Mouse (Mus musculus) frontal cortex, postnatal 36 days (tissue): ENCODE data around the gene Itprip.

Source experiments
- DNase-seq, 2 experiments: peaks; one replicate each; pipeline ENCODE4 v3.0.0; 2022; ENCODE audit warnings: low spot score in 2 of 2

The Itprip gene

GRCm38 (mm10) chr19:47885191-47885743 lies 33.8 kb downstream of the Itprip start:
- no peak for DNase-seq

- DNase-seq, result no peak
These were observed 34.6 kb downstream of the Itprip start for GRCm38 (mm10) chr19:47884296-47885085.

GRCm38 (mm10) chr19:47882882-47883254 lies 36.2 kb downstream of the Itprip start:
- no peak for DNase-seq

DNA sequence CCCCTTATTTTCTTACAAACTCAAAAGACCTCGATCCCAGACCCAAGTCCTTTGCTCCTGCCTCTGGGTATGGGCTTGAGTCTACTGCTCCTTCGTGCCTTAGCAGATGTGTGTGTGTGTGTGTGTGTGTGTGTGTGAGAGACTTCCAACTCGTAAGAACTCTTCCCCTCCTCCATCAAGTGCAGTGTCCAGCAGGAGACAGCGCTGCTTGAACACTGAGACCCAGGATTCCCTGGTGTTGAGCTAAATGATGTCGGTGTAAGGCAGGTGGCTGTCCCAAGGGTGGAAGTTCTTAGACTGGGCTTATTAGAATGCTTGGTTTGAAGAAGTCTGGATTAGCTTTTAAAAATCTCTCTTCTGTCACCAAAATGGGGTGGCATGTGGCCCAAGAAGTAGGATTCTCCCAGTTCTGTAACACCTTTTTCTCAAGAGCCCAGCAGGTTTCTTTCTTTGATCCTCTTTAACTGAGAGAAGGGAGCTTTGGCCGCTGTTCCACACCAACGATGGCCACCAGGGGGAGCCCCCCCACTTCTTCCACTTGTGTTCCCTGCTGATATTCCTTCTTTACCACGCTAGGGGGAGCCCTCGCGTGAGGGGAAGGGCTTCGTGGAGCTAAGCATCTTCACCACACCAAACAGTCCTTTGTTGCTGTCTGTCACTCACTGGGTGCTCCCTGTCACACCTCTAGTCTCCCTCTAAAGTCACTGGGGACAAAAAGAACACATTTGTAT lies 36.8 kb downstream of the Itprip start:
- DNase-seq, result peak; percentile 78 to 86

GRCm38 (mm10) chr19:47881538-47881937 lies 37.6 kb downstream of the Itprip start:
- DNase-seq, result no peak

DNA sequence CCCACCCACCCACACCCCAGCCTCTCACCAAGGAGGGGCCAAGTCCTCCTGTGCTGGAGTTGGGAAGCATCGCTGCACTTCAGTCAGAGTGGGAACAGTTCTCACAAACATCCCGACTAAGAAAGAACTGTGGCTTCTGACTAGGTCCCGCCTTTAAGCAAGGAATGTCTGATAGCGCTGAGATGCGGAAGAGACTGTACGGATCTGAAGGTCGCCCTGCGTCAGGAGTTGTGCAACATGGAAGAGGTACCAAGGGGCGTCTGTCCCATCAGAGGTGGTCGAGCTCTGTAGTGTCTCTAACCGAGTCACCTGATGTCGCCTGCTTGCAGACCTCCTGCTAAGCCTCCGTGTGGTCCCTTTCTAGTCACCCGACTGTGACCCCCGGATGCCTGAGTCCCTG lies 42.8 kb downstream of the Itprip start:
- DNase-seq, result no peak

- DNase-seq, result no peak
These were observed 47.6 kb downstream of the Itprip start for GRCm38 (mm10) chr19:47871515-47871914.

- DNase-seq, result no peak
These were observed 48.9 kb downstream of the Itprip start for GRCm38 (mm10) chr19:47870102-47870666.

- no peak for DNase-seq
These were observed 49.6 kb downstream of the Itprip start for GRCm38 (mm10) chr19:47869516-47869915.

DNA sequence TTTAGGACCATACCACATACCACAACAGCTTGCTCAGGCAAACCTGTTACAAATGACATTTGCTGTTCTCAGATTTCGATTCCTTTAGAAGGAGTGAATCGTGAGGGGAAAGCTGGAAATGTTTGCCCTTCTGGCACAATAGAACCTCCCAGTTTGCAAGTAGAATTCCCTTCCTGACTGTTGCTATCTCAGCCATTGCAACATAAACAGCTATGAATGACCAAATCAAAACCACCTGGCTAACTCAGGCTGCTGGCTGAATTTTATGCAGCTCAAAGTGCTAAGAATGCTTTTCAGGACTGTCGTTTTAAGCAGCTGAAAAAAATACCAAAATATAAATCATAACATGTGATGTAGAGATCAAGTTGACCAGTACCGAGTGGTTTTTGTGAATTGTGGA lies 50.1 kb downstream of the Itprip start:
- no peak for DNase-seq

- no peak for DNase-seq
These were observed 51.4 kb downstream of the Itprip start for GRCm38 (mm10) chr19:47867628-47868175.

- DNase-seq, result peak; percentile 91 to 96
These were observed 53.6 kb downstream of the Itprip start, which contains the start of gene Gsto2 for GRCm38 (mm10) chr19:47865353-47865947. Gsto2 (plus strand) TSS chr19:47865534.

- DNase-seq, result no peak
These were observed 54.4 kb downstream of the Itprip start for GRCm38 (mm10) chr19:47864721-47865120.

DNA sequence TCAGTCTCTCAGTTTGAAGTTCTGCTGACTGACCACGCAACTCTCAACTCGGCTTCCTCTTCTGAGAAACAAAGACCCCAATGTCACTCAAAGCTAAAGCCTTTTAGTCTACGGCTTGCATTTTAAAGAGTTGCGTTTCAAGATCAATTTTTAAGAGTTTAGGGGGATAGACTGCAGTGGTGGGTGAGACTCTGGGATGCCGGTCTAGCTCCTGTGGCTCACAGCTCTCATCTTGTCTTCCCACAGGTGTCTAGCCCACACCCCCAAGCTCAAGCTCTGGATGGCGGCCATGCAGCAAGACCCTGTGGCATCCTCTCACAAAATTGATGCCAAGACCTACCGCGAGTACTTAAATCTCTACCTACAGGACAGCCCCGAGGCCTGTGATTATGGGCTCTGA lies 55.0 kb downstream of the Itprip start:
- DNase-seq, result no peak

GRCm38 (mm10) chr19:47862581-47862980 lies 56.5 kb downstream of the Itprip start:
- no peak for DNase-seq

GRCm38 (mm10) chr19:47859180-47859579 lies 59.9 kb downstream of the Itprip start:
- DNase-seq, result no peak

DNA sequence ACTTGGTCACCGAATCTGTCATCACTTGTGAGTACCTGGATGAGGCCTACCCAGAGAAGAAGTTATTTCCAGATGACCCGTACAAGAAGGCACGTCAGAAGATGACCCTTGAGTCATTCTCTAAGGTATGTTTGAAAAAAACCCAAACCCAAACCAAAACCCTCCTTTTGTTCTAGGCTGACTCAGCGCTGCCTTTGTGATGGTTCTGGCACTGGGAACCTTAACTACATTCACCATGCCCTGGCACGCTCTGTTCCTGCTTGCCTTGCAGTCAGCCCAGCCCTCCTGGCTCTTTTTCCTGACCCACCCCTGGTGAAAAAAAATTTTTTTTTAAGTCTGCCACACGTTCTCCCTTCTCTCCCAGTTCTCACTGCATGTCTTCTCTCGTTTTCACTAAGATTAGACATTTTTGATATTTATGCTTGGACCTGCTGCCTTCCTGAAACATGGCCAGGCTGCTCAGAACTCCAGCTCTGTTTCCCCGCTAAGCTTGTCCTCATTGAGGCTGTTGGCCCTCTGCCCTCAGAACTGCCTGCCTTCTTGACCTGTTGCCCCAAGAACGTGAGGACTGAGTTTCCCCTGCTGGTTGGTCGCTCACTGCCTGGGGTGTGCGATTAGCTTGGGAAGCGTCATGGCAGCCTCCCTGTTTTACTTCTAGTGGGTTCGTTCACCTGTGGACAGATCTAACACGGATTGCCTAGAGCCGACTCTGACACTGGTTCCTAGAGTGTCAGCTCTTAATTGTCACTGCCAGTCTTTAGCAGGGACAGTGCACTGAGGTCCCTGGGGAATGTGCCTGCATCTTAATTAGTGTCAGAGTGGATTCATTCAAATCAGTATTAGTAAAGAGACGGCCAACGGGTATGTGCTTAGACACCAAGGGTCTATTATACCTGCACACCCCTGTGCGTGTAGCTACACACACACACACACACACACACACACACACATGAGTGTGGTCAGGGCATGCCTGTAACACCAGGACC lies 60.8 kb downstream of the Itprip start:
- DNase-seq, result no peak

DNA sequence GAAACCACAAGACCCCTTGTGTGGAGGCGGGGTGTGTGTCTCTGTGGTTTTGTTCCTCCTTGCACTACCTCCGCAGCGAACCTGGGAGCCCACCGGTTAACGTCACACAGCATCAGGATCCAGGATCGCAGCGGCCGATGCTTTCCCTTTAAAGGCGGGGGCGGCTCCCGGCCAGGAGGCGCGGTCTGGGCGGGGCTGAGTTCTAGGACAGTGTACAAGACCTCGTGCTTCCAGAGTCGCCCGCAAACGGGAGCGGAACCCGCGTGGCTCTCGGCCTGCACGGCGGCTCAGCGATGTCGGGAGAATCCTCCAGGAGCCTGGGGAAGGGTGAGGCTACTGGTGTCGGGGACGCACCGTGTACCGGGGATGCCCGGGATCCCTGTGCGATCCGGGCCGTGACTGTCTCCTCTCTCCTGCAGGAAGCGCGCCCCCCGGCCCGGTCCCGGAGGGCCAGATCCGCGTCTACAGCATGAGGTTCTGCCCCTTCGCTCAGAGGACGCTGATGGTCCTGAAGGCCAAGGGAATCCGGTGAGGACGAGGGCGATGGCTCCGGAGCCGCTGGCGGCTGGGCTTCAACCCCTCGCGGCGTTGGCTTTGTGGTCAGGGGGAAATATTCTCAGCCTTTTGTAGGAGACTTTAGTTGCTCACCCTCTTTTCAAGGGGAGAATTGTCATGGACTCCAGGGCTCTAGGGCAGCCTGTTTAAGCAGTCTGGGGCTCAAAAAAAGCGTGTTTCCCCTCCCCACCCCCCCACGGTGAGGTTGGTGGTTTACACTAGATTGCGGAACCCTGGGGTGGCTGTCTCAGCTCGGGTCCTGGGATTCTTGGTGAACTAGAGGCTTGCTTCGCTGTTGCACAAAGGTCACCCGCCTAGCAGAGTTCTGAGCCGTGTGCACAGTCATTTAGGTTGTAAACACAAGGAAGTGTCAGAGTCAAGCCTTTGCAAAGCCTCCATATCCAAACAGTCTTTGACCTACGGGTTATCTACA lies 64.0 kb downstream of the Itprip start, which contains the start of gene Gsto1:
TSS of gene Gsto1 (plus strand) at position 175 of the 988 bp plus-strand sequence.
- DNase-seq, result peak; percentile 84 to 91
